12 mouse cellular contexts compared by ENCODE assay signal in the genomic region with DNA sequence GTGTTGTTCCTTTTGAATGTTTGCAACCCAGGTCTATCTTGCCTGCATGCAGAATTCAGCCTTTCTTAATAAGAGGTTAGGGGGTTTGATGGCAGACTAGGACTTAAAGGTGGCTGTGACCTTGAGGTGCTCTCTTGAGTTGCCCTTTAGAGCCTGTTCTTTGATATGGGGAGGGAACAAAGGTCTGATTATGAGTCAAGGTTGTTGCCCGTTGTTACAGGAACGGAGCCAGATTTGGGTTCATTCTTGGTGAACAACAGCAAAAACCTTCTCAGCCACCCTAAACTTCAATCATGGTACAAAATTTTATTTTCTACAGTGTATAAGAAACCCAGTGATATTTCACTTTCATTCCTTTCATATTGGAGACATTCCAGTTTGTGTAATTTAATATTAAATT. TPM values are rescaled to one million over a fixed set of nuclear protein-coding genes. Genes with fewer than 3 reads are reported as not detected.
DNase-seq lines count a peak whose midpoint lies in the region; ATAC-seq and TF ChIP-seq lines count a peak whose summit lies in the region.
"Had no signal": no experiment of that assay in that cellular context is flagged by ENCODE, and none has a peak within 500 bp of the region (broad histone marks: within the 10 kb centered on the region; RNA-seq: fewer than 3 reads in every experiment).

No protein-coding gene starts in this region.

- intact Hi-C loops in gastrocnemius, adult 2 months (cut with DNase I) = loop anchor here (10.0 kb wide), 1 partner anchor 211 kb away; no protein-coding TSS in a partner anchor
- intact Hi-C loops in left cerebral cortex, adult 2 months (cut with DNase I) = no loop called here
- intact Hi-C loops in left cerebral cortex, postnatal 25 days (cut with DNase I) = loop anchor here (5.0 kb wide), 1 partner anchor 209 kb away; no protein-coding TSS in a partner anchor

- 71% methylated on average over 2 of the region's 2 CpGs for WGBS in stomach, embryonic 15.5 days
- 97% methylated on average over 2 of the region's 2 CpGs for WGBS in midbrain, embryonic 15.5 days

- TF ChIP-seq POLR2A in cortical plate, adult 2 months (IDR thresholded peaks at IDR 0.05; ENCODE audit: extremely low read depth, insufficient read depth, low read length) = no peak

- H3K4me2 ChIP-seq in stomach, embryonic 15.5 days = no peak overlapping the region
- no peak overlapping the region for H3K4me2 ChIP-seq in midbrain, embryonic 15.5 days
- H3K4me2 ChIP-seq: midbrain, embryonic 11.5 days; neural tube, embryonic 13.5 days had no signal

- no peak for ATAC-seq in stomach, embryonic 15.5 days (ENCODE audit: insufficient read depth, low FRiP score, low read depth)
- ATAC-seq in midbrain, embryonic 15.5 days (replicated peaks) = no peak

- TF ChIP-seq CTCF in gastrocnemius, adult 2 months (IDR thresholded peaks at IDR 0.05) = no peak
- TF ChIP-seq CTCF in left cerebral cortex, adult 2 months (IDR thresholded peaks at IDR 0.05) = no peak
- no peak for TF ChIP-seq CTCF in cortical plate, adult 2 months (IDR thresholded peaks at IDR 0.05; ENCODE audit: extremely low read depth, insufficient read depth, low read length)

- no peak for DNase-seq in gastrocnemius, adult 2 months
- no peak for DNase-seq in gastrocnemius, adult 18-20 months (ENCODE audit: low spot score)
- DNase-seq in left cerebral cortex, adult 2 months (ENCODE audit: extremely low spot score in 1 of 2, low spot score in 2 of 2) = no peak
- DNase-seq in left cerebral cortex, postnatal 25 days (ENCODE audit: low spot score in 2 of 2) = no peak
- DNase-seq in cerebellum, postnatal 10 days = no peak

- no peaks in the 10 kb centered on the region for H3K36me3 ChIP-seq in stomach, embryonic 15.5 days
- H3K36me3 ChIP-seq in midbrain, embryonic 15.5 days (replicated peaks) = no peaks in the 10 kb centered on the region
- H3K36me3 ChIP-seq: neural tube, embryonic 13.5 days had no signal

- H3K9me3 ChIP-seq in stomach, embryonic 15.5 days = no peaks in the 10 kb centered on the region
- no peaks in the 10 kb centered on the region for H3K9me3 ChIP-seq in midbrain, embryonic 15.5 days
- H3K9me3 ChIP-seq: neural tube, embryonic 13.5 days had no signal

- peak overlapping the region; percentile 86 for H3K27ac ChIP-seq in gastrocnemius, adult 2 months
- H3K27ac ChIP-seq in left cerebral cortex, adult 2 months = peak overlapping the region; percentile 64
- H3K27ac ChIP-seq in cortical plate, adult 2 months (ENCODE audit: insufficient read depth, low read length) = peak overlapping the region; percentile 68; the same call in 1 of the 2 replicates
- peak overlapping the region; percentile 14; the same call in 1 of the 2 replicates for H3K27ac ChIP-seq in stomach, embryonic 15.5 days
- no peak overlapping the region for H3K27ac ChIP-seq in midbrain, embryonic 15.5 days
- H3K27ac ChIP-seq: neural tube, embryonic 13.5 days had no signal

- H3K27me3 ChIP-seq in stomach, embryonic 15.5 days (replicated peaks) = no peaks in the 10 kb centered on the region
- H3K27me3 ChIP-seq in midbrain, embryonic 15.5 days (replicated peaks) = no peaks in the 10 kb centered on the region

- no peaks in the 10 kb centered on the region for H3K4me1 ChIP-seq in cortical plate, adult 2 months (ENCODE audit: control insufficient read depth, insufficient read depth, low read length)
- no peaks in the 10 kb centered on the region for H3K4me1 ChIP-seq in stomach, embryonic 15.5 days
- H3K4me1 ChIP-seq in midbrain, embryonic 15.5 days = no peaks in the 10 kb centered on the region
- H3K4me1 ChIP-seq: neural tube, embryonic 13.5 days had no signal

- peak overlapping the region; percentile 81 for H3K4me3 ChIP-seq in gastrocnemius, adult 2 months
- H3K4me3 ChIP-seq in left cerebral cortex, adult 2 months = no peak overlapping the region; the same call in 1 of the 2 replicates
- no peak overlapping the region for H3K4me3 ChIP-seq in cortical plate, adult 2 months (ENCODE audit: insufficient read depth, low read length)
- H3K4me3 ChIP-seq in stomach, embryonic 15.5 days (replicated peaks) = no peak overlapping the region
- H3K4me3 ChIP-seq in midbrain, embryonic 15.5 days = no peak overlapping the region
- H3K4me3 ChIP-seq: neural tube, embryonic 13.5 days had no signal

- H3K9ac ChIP-seq in stomach, embryonic 15.5 days = no peak overlapping the region
- no peak overlapping the region for H3K9ac ChIP-seq in midbrain, embryonic 15.5 days
- H3K9ac ChIP-seq: neural tube, embryonic 13.5 days had no signal

RNA-seq across cellular contexts. Expression of a gene that starts 0.6 kb away (rescaled TPM):
- total RNA-seq in gastrocnemius, adult 2 months (2021) = 10 to 100 TPM; 46.8 to 61.0 TPM
- total RNA-seq in gastrocnemius, adult 18-20 months (2021) = 10 to 100 TPM; 53.0 to 82.0 TPM
- total RNA-seq in left cerebral cortex, adult 2 months (2021) = 10 to 100 TPM; 53.9 to 70.1 TPM
- 10 to 100 TPM; 48.9 to 51.2 TPM for total RNA-seq in left cerebral cortex, postnatal 25 days (2021)
- 88.3 and 110 TPM in 2 replicates for polyA plus RNA-seq in cortical plate, adult 2 months (2012; rRNA removed)
- 46.7 and 53.3 TPM in 2 replicates for polyA plus RNA-seq in stomach, embryonic 15.5 days (2015; fragmentation: Nextera tagmentation; extraction: Ambion mirVana)
- 15.1 and 15.4 TPM in 2 replicates for polyA plus RNA-seq in midbrain, embryonic 15.5 days (2015; fragmentation: Nextera tagmentation; extraction: Ambion mirVana)

RNA-seq across cellular contexts. Expression of a gene that starts 7.8 kb away (rescaled TPM):
- 10 to 100 TPM; 75.2 to 83.5 TPM for total RNA-seq in gastrocnemius, adult 2 months (2021)
- total RNA-seq in gastrocnemius, adult 18-20 months (2021) = 10 to 100 TPM; 73.5 to 91.8 TPM
- total RNA-seq in left cerebral cortex, adult 2 months (2021) = 100 to 1,000 TPM; 220 to 238 TPM
- 100 to 1,000 TPM; 213 to 218 TPM for total RNA-seq in left cerebral cortex, postnatal 25 days (2021)
- 160 and 162 TPM in 2 replicates for polyA plus RNA-seq in cortical plate, adult 2 months (2012; rRNA removed)
- 91.9 and 105 TPM in 2 replicates for polyA plus RNA-seq in stomach, embryonic 15.5 days (2015; fragmentation: Nextera tagmentation; extraction: Ambion mirVana)
- polyA plus RNA-seq in midbrain, embryonic 15.5 days (2015; fragmentation: Nextera tagmentation; extraction: Ambion mirVana) = 138 and 139 TPM in 2 replicates

RNA-seq across cellular contexts. Expression of a gene that starts 10.1 kb away (rescaled TPM):
- total RNA-seq in gastrocnemius, adult 2 months (2021) = 10 to 100 TPM in 1 of 2 experiments, 1 to 10 TPM in 1; 5.9 to 11.1 TPM
- 10 to 100 TPM; 15.5 to 29.8 TPM for total RNA-seq in gastrocnemius, adult 18-20 months (2021)
- total RNA-seq in left cerebral cortex, adult 2 months (2021) = 1 to 10 TPM; 2.0 to 2.3 TPM
- 1 to 10 TPM; 1.4 to 1.5 TPM for total RNA-seq in left cerebral cortex, postnatal 25 days (2021)
- 4.7 and 13.2 TPM in 2 replicates for polyA plus RNA-seq in cortical plate, adult 2 months (2012; rRNA removed)
- polyA plus RNA-seq in stomach, embryonic 15.5 days (2015; fragmentation: Nextera tagmentation; extraction: Ambion mirVana) = 24.8 and 25.2 TPM in 2 replicates
- polyA plus RNA-seq in midbrain, embryonic 15.5 days (2015; fragmentation: Nextera tagmentation; extraction: Ambion mirVana) = 6.2 and 10.0 TPM in 2 replicates

RNA-seq across cellular contexts. Expression of a gene that starts 23.6 kb away (rescaled TPM):
- total RNA-seq in gastrocnemius, adult 2 months (2021) = not detected
- total RNA-seq in gastrocnemius, adult 18-20 months (2021) = not detected
- total RNA-seq in left cerebral cortex, adult 2 months (2021) = not detected
- not detected for total RNA-seq in left cerebral cortex, postnatal 25 days (2021)
- 0.13 TPM in 1 of 2 replicates, not detected in the other for polyA plus RNA-seq in cortical plate, adult 2 months (2012; rRNA removed)
- 7.0 and 7.8 TPM in 2 replicates for polyA plus RNA-seq in stomach, embryonic 15.5 days (2015; fragmentation: Nextera tagmentation; extraction: Ambion mirVana)
- polyA plus RNA-seq in midbrain, embryonic 15.5 days (2015; fragmentation: Nextera tagmentation; extraction: Ambion mirVana) = not detected in 2 replicates
- total RNA-seq: heart, postnatal 14 days; left cerebral cortex, adult 18-20 months had no signal
- polyA plus RNA-seq: midbrain, embryonic 11.5 days; neural tube, embryonic 13.5 days had no signal

RNA-seq across cellular contexts. Expression of a gene that starts 25.8 kb away (rescaled TPM):
- 1 to 10 TPM in 1 of 2 experiments, under 1 TPM in 1; 0.82 to 1.9 TPM for total RNA-seq in gastrocnemius, adult 2 months (2021)
- total RNA-seq in gastrocnemius, adult 18-20 months (2021) = 1 to 10 TPM in 1 of 2 experiments, under 1 TPM in 1; 0.62 to 1.1 TPM
- 1 to 10 TPM; 2.6 to 3.7 TPM for total RNA-seq in left cerebral cortex, adult 2 months (2021)
- total RNA-seq in left cerebral cortex, postnatal 25 days (2021) = 1 to 10 TPM; 2.2 to 2.5 TPM
- 0.85 and 1.3 TPM in 2 replicates for polyA plus RNA-seq in cortical plate, adult 2 months (2012; rRNA removed)
- 0.18 and 0.49 TPM in 2 replicates for polyA plus RNA-seq in stomach, embryonic 15.5 days (2015; fragmentation: Nextera tagmentation; extraction: Ambion mirVana)
- 1.8 and 2.0 TPM in 2 replicates for polyA plus RNA-seq in midbrain, embryonic 15.5 days (2015; fragmentation: Nextera tagmentation; extraction: Ambion mirVana)
